Mouse (Mus musculus): ENCODE measurements around the gene Cnot4. TPM values are rescaled to one million over a fixed set of nuclear protein-coding genes. Genes with fewer than 3 reads are reported as not detected.

Gene Cnot4
- total RNA-seq, 2 experiments from 2014 or later = 42.4 to 71.1 TPM

Other genes with a start within 250 kb of the Cnot4 start
- 35.7 and 37.4 TPM in 2 replicates for gene Wdr91, start 222.8 kb downstream of the Cnot4 start, total RNA-seq (2015; ENCODE audit: low replicate concordance)
- 53.2 and 72.1 TPM in 2 replicates for gene Wdr91, start 222.8 kb downstream of the Cnot4 start, total RNA-seq (2017; ENCODE audit: low replicate concordance)
- gene Stra8, start 213.6 kb downstream of the Cnot4 start, total RNA-seq (2015; ENCODE audit: low replicate concordance) = not detected in 2 replicates
- not detected in 2 replicates for gene Stra8, start 213.6 kb downstream of the Cnot4 start, total RNA-seq (2017; ENCODE audit: low replicate concordance)
- not detected in 2 replicates for gene Slc23a4, start 145.3 kb downstream of the Cnot4 start, total RNA-seq (2015; ENCODE audit: low replicate concordance)
- 0.26 TPM in 1 of 2 replicates, not detected in the other for gene Slc23a4, start 145.3 kb downstream of the Cnot4 start, total RNA-seq (2017; ENCODE audit: low replicate concordance)
- 13.6 and 14.0 TPM in 2 replicates for gene Nup205, start 43.7 kb upstream of the Cnot4 start, total RNA-seq (2015; ENCODE audit: low replicate concordance)
- 14.2 and 17.6 TPM in 2 replicates for gene Nup205, start 43.7 kb upstream of the Cnot4 start, total RNA-seq (2017; ENCODE audit: low replicate concordance)
- gene Slc13a4, start 174.4 kb upstream of the Cnot4 start, total RNA-seq (2015; ENCODE audit: low replicate concordance) = not detected in 2 replicates
- gene Slc13a4, start 174.4 kb upstream of the Cnot4 start, total RNA-seq (2017; ENCODE audit: low replicate concordance) = not detected in 2 replicates
- gene Fam180a, start 192.4 kb upstream of the Cnot4 start, total RNA-seq (2015; ENCODE audit: low replicate concordance) = not detected in 2 replicates
- gene Fam180a, start 192.4 kb upstream of the Cnot4 start, total RNA-seq (2017; ENCODE audit: low replicate concordance) = not detected in 2 replicates

Measured in erythroblast, adult 5-6 weeks (primary cell).